Mouse (Mus musculus): ENCODE data around the gene Nqo1.

GRCm38 (mm10) chr8:107435421-107435961, 32.5 kb upstream of the Nqo1 start:
- TF ChIP-seq CTCF (IDR thresholded peaks at IDR 0.05; ENCODE audit: borderline replicate concordance, insufficient read depth, low read length) (no peak), POLR2A (IDR thresholded peaks at IDR 0.05; ENCODE audit: low read depth, low read length) (no peak)

Measured in embryonic fibroblast, embryonic 13.5 days (primary cell).